Mouse (Mus musculus) adrenal gland (tissue): ENCODE results near the gene Sv2c.
"Not testable (repeated sequence)": the region's sequence is repeated elsewhere in the genome, so short reads cannot be mapped to it uniquely, and the experiment has no call there.

ENCODE experiments used
- intact Hi-C: fragments of 180-260 bp; cut with DNase I; formaldehyde crosslinking; loops from one replicate; pipeline ENCODE4 v1.15.1; 2025

Gene Sv2c

GRCm38 (mm10) chr13:95973368-95973958, 158.9 kb downstream of the Sv2c start:
- intact Hi-C loops = no loop called here

DNA sequence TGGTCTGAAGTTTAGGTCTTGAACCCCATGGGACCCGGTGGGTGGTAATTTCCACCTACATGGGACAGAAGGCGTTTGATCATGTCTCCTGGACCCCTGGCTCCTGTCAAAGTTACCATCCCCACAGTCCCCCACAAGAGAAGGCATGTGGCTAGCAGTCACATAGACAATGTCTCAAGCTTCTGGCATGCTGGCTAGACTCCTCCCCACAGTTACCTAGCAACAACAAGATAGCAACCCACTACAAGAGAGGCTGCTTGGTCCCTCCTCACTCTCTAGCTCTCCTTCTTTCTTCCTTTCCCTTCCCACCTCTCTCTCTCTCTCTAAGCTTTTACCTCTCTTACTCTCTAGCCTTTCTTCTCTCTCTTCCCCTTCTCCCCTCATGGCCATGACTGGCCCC, 164.3 kb downstream of the Sv2c start:
- intact Hi-C loops = not testable (repeated sequence)

DNA sequence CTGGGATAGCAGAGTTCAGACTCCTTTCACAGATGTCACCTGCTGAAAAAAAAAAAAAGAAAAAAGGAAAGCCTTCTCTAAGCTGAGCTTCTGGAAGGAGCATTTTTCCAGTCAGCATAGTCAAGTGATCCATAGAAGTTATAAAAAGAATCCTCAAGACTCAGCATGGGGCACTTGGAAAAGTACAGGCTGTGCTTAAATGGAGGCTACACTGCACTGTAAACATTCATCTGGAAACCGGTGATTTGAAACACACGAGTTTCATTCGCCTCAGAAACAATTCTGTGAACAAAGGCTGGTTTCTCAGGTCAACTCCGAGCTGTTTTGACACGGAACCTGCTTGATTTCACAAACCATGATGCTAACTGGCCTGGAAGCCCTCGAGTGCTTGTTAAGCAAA, 165.6 kb downstream of the Sv2c start:
- intact Hi-C loops = no loop called here

DNA sequence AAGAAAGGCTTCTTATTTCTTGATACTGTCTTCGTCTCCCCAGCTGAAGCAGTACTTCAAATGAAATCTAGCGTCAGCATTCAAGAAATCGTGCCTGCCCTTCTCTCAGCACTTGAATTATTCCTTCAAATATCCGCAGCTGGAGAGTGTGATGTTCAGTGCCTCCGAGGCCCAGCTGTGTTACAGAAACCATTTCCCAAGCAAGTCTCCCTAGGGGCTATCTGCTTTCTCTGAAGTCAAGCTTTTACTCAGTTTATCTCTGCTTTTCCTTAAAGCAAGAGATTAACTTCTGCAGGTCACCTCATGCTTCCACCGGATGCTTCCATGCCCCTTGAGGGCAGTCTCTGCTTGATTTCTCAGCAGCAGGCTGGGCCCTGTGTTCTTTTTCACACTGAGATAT, 166.8 kb downstream of the Sv2c start:
- intact Hi-C loops = no loop called here

DNA sequence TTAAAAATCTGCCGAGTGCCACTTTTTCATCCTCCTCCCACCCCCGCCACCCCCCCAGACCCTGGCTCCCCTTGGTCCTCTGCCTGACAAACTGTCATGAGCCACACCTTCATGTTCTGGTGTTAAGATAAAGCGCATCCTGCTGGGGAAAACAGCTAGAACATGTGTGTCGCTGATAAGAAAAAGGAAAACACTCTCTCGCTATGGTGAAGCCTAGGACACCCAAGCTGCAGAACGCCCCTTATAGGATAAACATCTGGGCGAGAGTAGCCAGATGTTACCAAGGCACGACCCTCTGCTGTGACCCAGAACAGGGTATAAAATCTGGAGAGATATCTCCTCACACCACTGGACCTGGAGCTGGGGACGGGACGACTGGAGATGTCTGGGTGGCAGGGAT, 167.2 kb downstream of the Sv2c start:
- intact Hi-C loops = no loop called here

GRCm38 (mm10) chr13:95964226-95964625, 168.2 kb downstream of the Sv2c start:
- intact Hi-C loops = no loop called here

DNA sequence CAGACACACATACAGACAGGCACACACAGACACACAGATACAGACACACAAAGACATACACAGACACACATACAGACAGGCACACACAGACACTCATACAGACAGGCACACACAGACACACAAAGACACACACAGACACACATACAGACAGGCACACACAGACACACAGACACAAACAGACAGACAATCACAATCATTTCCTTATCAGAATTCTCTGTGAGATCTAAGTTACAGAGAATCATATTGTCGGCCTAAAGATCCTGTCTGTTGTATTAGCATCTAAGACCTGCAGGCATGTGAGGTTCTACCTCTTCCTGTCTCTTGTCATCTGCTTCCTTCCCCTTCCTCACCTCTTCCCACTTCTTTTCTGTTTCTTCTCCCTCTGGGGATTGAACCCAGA, 168.7 kb downstream of the Sv2c start:
- intact Hi-C loops = no loop called here

DNA sequence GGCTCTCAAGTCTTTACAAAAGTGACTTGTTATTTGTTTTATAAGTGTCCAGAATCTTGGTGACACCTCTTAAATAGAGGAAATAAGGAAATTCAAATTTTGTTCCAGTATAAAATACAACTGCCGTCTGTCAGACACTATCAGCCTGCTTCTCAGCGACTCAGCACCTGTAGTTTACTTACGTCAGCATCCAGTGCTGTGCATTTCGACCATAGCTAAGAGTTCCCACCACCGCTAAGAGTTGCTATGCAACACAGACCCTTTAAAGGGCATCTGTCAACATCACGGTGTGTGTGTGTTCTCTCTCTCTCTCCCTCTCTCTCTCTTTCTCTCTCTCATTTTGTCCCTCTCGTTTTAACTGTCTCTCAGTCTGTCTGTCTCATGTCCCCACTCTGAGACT, 170.5 kb downstream of the Sv2c start:
- intact Hi-C loops = no loop called here

- intact Hi-C loops = no loop called here
Measured at GRCm38 (mm10) chr13:95961191-95961791, 171.1 kb downstream of the Sv2c start.

DNA sequence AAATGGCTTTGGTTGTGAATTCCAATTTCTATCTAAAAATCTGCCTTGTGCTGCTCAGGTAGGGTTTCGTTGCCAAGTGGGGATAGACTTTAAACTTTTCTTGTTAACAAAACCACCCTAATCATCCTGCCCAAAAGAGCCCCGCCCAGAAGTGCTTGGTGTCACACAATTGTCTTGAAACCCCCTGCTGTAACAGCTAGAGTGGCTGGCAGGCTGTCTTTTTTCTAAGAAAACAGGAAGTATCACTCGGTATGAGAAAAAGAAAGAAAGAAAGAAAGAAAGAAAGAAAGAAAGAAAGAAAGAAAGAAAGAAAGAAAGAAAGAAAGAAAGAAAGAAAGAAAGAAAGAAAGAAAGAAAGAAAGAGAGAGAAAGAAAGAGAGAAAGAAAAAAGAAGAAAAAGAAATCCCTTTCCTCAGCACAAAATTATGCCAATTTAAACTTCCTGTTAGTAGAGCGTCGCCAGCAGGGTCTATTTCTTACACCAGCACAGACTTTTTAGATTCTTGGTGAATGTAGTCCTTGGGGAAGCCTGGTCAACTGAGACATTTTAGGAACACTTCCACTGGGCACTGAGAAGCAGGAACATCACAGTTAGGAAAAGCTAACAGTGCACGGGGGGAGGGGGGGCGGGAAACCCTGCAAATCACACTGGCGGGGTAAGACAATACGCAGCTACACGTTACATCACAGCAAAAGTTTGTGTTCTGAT, 171.7 kb downstream of the Sv2c start:
- intact Hi-C loops = no loop called here

- intact Hi-C loops = no loop called here
Measured at GRCm38 (mm10) chr13:95959651-95960476, 172.5 kb downstream of the Sv2c start.

DNA sequence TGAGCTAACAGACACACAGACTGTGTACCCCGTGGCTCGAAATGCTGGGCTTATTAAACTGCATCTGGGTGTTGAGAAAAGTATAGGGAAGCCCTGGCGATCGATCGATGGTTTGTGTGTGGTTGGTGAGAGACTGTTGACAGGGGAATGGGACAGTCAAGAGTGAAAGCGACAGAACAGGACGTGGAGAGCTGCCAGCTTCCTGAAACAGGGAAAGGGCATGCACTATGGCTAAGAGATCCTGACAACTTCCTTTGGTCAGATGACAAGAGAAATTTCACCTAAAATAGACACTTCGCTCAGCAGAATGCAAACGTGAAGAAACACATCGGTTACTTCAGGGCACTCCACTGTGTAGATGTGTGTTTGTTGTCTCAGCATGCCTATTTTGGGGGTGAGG, 175.2 kb downstream of the Sv2c start:
- intact Hi-C loops = no loop called here

GRCm38 (mm10) chr13:95956327-95956781, 176.0 kb downstream of the Sv2c start:
- intact Hi-C loops = no loop called here

DNA sequence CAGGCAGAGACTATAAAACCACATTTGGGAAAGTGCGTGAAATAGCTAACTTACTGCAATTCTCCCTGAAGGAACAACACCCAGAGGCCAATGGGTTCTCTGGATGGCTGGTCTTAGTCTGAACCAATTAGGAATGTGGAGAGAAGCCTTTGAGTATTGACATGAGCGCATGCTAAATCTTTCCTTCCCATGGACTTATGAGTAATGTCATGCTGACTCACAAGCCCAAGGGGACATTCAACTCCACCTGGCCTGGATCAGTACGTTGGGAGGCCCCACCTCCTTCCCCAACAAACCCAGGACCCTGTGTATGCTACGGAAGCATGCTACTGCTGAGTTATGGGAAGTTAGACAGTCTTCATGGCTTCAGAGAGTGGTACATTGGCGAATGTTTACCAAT, 177.2 kb downstream of the Sv2c start:
- intact Hi-C loops = no loop called here

DNA sequence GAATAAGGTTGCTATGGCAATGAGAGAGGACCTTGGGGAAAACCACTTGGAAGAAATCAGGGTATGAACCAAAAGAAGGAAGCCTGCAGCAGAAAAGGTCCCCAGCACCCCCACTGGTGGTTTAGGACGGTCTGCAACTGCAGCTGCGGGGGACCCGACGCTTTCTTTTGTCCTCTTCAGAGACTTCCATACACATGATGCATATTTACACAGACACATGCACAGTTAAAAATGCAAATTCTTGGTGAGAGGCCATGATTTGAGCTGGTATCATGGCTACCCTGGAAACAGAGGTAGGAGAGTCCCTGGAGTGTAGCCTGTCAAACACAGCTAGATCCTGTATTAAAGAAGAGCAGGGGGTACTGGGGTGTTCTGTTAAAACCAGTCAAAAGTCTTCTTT, 178.7 kb downstream of the Sv2c start:
- intact Hi-C loops = loop anchor here (5.0 kb wide), 1 partner anchor 176 kb away; no protein-coding TSS in a partner anchor

- intact Hi-C loops = loop anchor here (5.0 kb wide), 1 partner anchor 175 kb away; no protein-coding TSS in a partner anchor
Measured at GRCm38 (mm10) chr13:95952263-95952662, 180.1 kb downstream of the Sv2c start.

DNA sequence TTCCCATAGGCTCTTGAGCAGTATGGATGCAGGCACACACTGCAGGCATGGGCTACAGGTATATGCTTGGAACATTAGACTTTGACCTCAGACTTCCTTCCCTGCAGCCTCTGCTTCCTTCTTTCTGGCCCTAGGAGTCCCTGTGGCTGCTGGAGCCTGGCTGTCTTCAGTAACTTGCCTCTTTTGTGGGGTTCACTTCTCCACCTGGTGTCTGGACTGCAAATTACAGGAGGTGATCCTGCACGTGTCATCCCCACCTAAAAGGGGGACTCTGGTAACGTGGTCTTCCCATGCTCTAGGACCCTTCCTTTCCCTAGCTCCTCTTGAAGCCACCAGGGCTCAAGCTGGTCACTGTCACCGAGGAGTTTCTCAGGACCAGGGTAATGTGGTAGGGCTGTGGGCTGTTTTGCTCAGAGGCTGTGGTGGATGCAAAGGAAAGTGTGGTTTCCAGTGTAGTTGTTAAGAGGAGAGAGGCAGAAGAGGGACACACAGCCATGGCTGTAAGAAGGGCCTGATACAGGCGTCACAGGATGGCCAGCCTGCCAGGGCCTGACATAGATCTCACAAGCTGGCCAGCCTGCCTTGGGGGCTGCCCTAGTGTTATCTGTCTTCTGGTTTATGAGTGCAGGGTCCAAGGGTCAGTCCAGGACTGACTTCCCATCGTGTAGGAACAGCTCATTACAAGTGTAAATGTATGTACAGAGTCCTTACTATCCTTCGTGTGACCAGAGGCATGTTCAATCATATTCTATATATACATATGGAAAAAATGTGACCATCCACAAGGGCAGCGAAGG, 181.1 kb downstream of the Sv2c start:
- intact Hi-C loops = loop anchor here (5.0 kb wide), 1 partner anchor 174 kb away; no protein-coding TSS in a partner anchor

- intact Hi-C loops = loop anchor here (5.0 kb wide), 1 partner anchor 173 kb away; no protein-coding TSS in a partner anchor
Measured at GRCm38 (mm10) chr13:95950434-95951091, 181.8 kb downstream of the Sv2c start.

GRCm38 (mm10) chr13:95949356-95949755, 183.0 kb downstream of the Sv2c start:
- intact Hi-C loops = no loop called here

DNA sequence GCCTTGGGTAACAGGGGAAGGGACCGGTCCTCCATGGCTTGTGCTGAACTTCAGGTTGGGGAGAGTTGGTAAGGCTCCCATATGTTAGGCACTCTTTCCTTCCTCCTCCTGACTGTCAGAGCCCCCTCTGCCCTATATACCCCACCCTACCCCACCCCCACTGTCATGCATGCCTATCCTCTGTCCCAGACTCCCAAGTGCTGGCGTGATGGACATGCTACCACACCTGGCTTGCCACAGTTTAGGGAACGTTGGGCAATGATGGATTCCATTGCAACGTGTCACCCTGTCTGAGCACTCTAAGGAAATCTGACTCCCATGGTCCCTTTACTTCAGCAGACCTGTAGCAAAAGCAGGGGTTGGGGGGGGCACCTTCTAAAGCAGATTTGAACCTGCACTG, 183.6 kb downstream of the Sv2c start:
- intact Hi-C loops = no loop called here
